Comparison of ENCODE assay signal across 27 mouse cellular contexts in genomic region chr5:91776971-91777370, GRCm38 (mm10).
"Had no signal": no experiment of that assay in that cellular context is flagged by ENCODE, and none has a peak within 500 bp of the region (broad histone marks: within the 10 kb centered on the region; RNA-seq: fewer than 3 reads in every experiment).

No protein-coding gene starts in this region.

- H3K4me1 ChIP-seq: embryonic facial prominence, embryonic 10.5 days; embryonic facial prominence, embryonic 12.5 days; embryonic facial prominence, embryonic 13.5 days; forebrain, embryonic 15.5 days; heart, embryonic 10.5 days had no signal

- H3K27me3 ChIP-seq: embryonic facial prominence, embryonic 12.5 days; embryonic facial prominence, embryonic 13.5 days; embryonic facial prominence, embryonic 15.5 days; forebrain, embryonic 13.5 days; forebrain, embryonic 15.5 days had no signal

- H3K27ac ChIP-seq: embryonic facial prominence, embryonic 10.5 days; embryonic facial prominence, embryonic 12.5 days; embryonic facial prominence, embryonic 13.5 days; embryonic facial prominence, embryonic 15.5 days; forebrain, embryonic 10.5 days; forebrain, embryonic 13.5 days; forebrain, embryonic 15.5 days; gastrocnemius, adult 2 months; heart, adult 2 months; heart, embryonic 10.5 days had no signal

- H3K36me3 ChIP-seq: embryonic facial prominence, embryonic 10.5 days; embryonic facial prominence, embryonic 12.5 days; embryonic facial prominence, embryonic 13.5 days; embryonic facial prominence, embryonic 15.5 days; forebrain, embryonic 10.5 days; forebrain, embryonic 15.5 days; heart, embryonic 10.5 days had no signal

- H3K4me2 ChIP-seq: embryonic facial prominence, embryonic 12.5 days; embryonic facial prominence, embryonic 13.5 days; embryonic facial prominence, embryonic 15.5 days; forebrain, embryonic 13.5 days; forebrain, embryonic 15.5 days had no signal

- H3K4me3 ChIP-seq: embryonic facial prominence, embryonic 10.5 days; embryonic facial prominence, embryonic 12.5 days; embryonic facial prominence, embryonic 13.5 days; embryonic facial prominence, embryonic 15.5 days; erythroblast, embryonic 14.5 days; forebrain, embryonic 10.5 days; forebrain, embryonic 13.5 days; forebrain, embryonic 15.5 days; gastrocnemius, adult 2 months; heart, adult 2 months; heart, embryonic 10.5 days had no signal

- H3K9ac ChIP-seq: embryonic facial prominence, embryonic 12.5 days; embryonic facial prominence, embryonic 13.5 days; embryonic facial prominence, embryonic 15.5 days; forebrain, embryonic 13.5 days; forebrain, embryonic 15.5 days; forebrain, postnatal 0 days had no signal

- H3K9me3 ChIP-seq: embryonic facial prominence, embryonic 10.5 days; embryonic facial prominence, embryonic 12.5 days; embryonic facial prominence, embryonic 13.5 days; embryonic facial prominence, embryonic 15.5 days; forebrain, embryonic 10.5 days; forebrain, embryonic 13.5 days; forebrain, embryonic 15.5 days; heart, embryonic 10.5 days had no signal

- ATAC-seq: forebrain, embryonic 13.5 days; forebrain, embryonic 15.5 days; forebrain, postnatal 0 days had no signal

- DNase-seq: cerebellum, adult 2 months; cerebellum, adult 8-10 months; cerebellum, adult 9-10 months; cerebellum, adult 9-11 months; cerebellum, postnatal 10 days; cerebellum, postnatal 14 days; cerebellum, postnatal 25 days; cerebellum, postnatal 36 days; embryo, embryonic 11 days; forebrain, postnatal 0 days; gastrocnemius, adult 2 months; gastrocnemius, postnatal 10 days; gastrocnemius, postnatal 14 days; gastrocnemius, postnatal 25 days; gastrocnemius, postnatal 36 days; heart, adult 11 months; heart, adult 18-20 months; heart, adult 2 months had no signal
